Mouse (Mus musculus) urinary bladder, postnatal 4 days (tissue): ENCODE measurements around the gene Cbr3.
"Not testable (repeated sequence)": the region's sequence is repeated elsewhere in the genome, so short reads cannot be mapped to it uniquely, and the experiment has no call there.

Source experiments
- DNase-seq, 2 experiments: peaks; one replicate each; pipeline ENCODE4 v3.0.0; 2021 to 2022; ENCODE audit warnings: low spot score in 2 of 2

Gene Cbr3

DNA sequence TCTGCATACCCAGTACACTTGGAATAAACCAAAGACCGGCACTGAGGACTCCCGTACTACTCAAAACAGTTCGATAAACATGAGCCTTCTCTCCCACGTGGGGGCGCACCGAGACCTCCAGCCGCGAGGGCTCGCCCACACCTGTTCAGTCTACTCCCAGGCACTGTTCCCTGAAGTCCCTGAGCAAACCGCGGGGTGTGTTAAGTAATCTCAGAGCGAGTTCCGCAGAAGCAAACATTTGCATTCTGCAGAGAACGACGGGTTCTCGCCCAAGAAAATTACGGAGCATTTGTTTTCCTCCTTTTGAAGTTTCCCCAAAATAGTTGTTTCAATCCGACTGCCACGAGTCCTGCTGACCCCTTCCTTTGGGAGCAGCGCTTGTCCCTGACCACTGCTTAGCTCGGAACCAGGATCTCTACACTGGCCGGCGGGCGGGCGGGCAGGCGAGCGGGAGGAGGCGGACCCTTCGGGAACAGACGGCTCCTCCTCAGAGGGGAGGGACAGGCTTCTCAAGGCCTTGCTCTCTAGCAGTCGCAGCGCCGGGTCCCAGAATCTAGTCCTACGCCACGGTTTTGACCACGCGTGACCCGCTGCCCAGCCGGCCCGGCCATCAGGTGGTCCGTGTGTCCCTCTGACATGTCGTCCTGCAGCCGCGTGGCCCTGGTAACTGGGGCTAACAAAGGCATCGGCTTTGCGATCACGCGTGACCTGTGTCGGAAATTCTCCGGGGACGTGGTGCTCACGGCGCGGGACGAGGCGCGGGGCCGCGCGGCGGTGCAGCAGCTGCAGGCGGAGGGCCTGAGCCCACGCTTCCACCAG is at the start of gene Cbr3:
TSS of gene Cbr3 (plus strand) at position 527 of the 819 bp plus-strand sequence.
- DNase-seq = peak; percentile 64 to 81

- DNase-seq = no peak
These were observed 39.0 kb upstream of the Cbr3 start for GRCm38 (mm10) chr16:93644006-93644405.

DNA sequence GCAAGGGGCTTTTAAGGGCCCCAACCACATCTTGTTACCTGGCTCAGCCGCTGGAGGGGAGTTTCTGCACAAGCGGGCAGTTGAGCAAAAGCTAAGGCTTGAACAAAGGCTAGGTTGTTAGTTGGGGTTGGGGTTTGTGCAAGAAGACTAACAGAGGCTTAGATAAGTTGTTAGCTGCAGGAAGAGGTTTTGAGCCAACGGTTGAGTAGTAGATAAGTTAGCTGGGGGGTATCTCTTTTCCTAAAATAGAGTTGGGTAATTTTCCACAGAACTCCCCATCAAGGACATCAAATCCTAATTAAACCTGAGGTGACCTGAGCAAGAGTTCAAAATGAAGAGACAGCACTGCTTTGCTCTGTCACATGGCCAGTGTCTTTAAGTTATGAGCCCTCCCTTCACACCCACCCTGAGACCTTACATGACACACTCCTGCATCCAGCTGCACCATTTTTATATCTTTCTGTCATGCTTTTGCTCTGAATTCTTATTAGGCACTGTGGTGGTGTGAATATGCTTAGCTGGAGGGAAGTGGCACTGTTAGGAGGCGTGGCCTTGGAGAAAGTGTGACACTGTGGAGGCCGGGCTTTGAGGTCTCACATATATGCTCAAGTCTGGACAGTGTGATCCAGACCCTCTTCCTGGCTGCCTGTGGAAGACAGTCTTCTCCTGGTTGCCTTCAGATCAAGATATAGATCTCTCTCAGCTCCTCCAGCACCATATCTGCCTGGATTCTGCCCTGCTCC is 34.4 kb upstream of the Cbr3 start:
- DNase-seq = no peak

DNA sequence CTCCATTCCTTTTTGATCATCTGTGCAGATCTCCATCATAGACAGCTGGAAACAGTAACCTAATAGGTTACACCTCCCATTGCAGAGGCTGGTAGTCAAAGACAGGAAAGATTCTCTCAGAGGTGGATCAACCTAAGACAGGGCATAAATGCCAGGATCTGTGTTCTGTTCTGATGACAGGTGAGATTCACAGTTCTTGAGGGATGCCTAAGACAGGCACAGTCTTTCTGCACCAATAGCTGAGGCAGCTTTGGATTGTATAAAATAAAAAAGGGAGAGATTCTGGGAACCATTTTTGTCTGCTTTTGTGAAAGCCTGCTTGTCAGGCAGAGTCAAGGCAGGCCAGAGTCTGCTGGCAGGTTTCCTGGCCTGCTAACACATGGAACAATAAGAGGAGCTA is 15.0 kb upstream of the Cbr3 start:
- DNase-seq = no peak

DNA sequence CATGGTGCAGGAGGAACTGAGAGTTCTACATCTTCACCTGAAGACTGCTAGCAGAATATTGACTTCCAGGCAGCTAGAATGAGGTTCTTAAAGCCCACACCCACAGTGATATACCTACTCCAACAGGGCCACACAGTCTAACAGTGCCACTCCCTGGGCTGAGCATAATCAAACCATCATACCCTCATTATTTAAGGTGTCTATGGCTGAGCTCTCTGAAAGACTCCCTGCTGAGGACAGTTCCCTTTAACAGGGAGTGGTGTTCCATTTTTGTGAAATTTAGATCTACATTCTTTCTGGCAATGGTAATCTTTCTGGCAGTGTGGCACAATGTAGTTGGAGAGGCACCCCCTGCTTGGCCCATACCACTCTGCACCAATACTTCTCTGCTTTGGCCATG is 13.5 kb upstream of the Cbr3 start:
- DNase-seq = no peak

GRCm38 (mm10) chr16:93670466-93670865 is 12.5 kb upstream of the Cbr3 start:
- not testable (repeated sequence) for DNase-seq

DNA sequence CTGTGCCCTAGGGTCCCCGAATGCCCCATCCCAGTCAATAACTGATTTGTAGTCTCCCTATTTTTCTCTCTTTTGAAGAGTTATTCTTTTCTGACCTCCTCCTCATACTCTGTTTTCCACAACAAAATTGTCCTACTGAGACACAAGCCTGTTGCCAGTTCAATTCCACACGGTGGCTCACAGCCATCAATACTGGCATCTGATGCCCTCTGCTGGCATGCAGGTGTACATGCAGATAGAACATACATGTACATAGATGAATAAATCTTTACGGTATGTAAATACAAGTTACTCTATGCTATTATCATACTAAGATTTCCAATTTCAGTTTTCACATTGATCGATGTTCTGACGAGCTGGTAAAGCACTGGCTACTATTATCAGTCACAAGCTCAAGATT is 12.0 kb upstream of the Cbr3 start:
- no peak for DNase-seq

GRCm38 (mm10) chr16:93676376-93676775 is 6.6 kb upstream of the Cbr3 start:
- no peak for DNase-seq

GRCm38 (mm10) chr16:93678206-93678605 is 4.8 kb upstream of the Cbr3 start:
- DNase-seq = no peak

- no peak for DNase-seq
These were observed 3.9 kb upstream of the Cbr3 start for GRCm38 (mm10) chr16:93679165-93679564.

DNA sequence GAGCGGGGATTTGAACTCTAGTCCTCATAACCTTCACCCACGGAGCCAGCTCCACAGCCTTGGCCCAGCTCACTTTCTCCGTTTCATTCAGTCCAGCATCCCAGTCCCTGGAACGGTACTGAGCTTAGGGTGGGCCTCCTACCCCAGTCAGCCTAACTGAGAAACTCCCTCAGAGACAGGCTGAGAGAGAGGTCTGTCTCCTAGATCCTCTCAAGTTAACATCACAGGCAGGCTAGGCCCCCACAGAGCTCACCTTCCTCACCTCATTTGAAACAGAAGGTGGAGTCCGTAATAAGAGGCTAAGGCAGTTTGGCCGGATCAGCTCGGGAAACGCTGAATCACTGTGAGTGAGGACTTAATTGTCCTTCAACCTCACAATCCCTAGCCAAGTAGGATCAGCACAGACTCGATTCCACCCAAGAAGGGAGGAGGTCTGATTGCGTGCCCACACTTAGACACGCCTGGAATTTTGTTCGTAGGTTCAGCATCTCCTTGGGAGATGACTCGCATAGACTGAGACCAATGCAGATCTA is 793 bp upstream of the Cbr3 start:
- no peak for DNase-seq

- peak in 1 of 2 experiments; percentile 29 for DNase-seq
These were observed 657 bp downstream of the Cbr3 start for GRCm38 (mm10) chr16:93683508-93684236.

DNA sequence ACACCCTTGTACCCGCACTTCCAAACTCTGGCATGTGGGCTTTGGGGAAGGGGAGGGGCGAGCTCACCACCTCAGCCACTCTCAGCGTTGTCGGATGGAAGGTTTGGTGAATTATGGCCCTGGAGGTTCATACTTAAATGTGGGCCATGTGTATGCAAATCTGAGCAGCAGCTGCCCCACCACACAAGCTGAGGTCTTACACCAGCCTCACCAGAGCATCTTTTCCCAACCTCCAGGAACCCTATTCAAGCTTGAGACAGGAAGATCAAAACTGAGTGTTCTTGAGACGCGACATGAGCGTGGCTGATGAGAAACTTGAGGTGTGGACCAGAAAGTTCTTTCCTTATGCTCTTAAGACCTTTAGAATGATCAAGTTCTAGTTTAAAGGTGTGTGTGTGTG is 1.4 kb downstream of the Cbr3 start:
- no peak for DNase-seq

- DNase-seq = not testable (repeated sequence)
These were observed 2.8 kb downstream of the Cbr3 start for GRCm38 (mm10) chr16:93685783-93686182.

DNA sequence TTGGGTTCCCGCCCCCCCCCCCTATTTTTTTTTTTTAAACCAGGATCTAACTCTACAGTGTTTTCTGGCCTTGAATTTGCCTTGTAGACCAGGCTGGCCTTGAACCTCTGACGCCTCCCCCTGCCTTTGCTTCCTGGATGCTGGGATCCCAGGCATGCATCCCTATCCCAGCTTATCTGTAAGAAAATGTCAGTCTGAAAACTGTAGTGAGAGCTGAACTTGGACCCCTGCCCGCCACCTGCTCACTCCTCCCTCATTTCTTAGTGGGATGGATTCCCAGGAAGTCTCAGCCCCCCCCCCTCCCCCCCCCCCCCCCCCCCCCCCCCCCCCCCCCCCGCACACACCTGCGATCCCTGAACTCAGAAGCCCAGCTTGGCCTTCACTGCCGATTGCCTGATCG is 3.4 kb downstream of the Cbr3 start:
- DNase-seq = no peak

DNA sequence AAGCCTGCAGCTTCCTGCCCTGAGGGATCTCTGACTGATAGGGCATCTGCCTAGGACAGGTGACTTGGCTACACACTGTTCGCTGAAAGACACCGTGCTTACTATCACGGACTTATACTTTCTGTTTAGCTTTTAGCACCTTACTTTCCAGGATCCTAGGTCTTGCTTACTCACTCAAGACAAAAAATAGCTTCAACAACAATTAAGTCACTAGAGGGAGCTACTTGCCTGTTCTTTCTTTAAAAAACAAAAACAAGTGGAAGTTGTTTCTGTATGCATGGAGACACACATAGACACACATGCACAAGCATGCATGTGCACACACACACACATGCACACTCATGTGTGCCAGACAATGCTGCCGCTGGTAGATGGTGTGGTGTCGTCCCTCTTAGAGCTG is 3.9 kb downstream of the Cbr3 start:
- no peak for DNase-seq

DNA sequence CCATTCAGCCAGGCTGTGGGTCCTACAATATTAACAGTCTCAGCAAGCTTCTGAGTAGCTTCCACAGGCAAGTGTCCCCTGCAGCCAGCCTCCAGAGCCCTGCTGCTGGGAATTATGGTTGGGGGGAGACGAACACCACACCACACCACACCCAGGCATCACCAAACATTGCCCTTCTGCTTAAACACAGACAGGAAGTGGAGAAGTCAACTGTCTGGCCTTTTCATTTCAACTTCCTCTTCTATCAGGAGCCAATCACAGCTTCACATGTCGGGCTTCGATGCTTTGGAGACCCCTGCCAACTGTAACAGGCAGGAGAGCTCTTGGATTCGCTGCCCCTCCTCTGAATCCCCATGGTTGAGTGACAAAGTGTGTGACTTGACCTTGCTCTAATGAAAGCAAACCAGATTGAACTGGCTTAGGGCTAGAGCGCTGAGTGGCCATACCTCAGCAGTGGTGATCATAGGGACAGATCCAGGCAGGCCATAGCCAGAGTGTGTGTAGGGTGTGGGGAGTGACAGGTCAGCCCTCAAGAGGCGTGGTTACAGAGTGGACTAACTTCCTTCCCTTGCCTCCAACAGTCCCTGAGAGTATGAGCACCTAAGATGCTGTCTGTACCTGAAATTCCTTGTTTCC is 8.3 kb downstream of the Cbr3 start:
- DNase-seq = no peak

DNA sequence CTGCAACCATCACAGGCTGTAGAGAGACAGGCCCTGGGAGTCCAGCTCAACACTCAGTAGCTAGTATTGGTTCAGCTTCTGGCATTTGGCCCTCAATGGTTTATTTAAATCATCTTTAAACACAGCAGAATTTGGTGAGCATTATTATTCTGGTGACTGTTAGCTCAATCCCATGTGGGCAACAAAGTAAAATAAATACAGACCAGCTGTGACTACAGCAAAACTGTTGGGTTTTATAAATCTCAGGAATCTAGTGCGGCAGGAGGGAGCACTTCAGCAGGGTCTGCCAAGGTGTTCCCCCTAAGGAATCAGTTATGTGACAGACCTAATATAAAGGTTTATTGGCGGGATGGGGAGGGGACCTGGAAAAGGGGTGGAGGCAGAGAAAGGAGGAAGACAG is 9.7 kb downstream of the Cbr3 start:
- no peak for DNase-seq

- DNase-seq = no peak
These were observed 24.1 kb downstream of the Cbr3 start for GRCm38 (mm10) chr16:93707116-93707515.

- DNase-seq = no peak
These were observed 26.2 kb downstream of the Cbr3 start for GRCm38 (mm10) chr16:93709217-93709616.

DNA sequence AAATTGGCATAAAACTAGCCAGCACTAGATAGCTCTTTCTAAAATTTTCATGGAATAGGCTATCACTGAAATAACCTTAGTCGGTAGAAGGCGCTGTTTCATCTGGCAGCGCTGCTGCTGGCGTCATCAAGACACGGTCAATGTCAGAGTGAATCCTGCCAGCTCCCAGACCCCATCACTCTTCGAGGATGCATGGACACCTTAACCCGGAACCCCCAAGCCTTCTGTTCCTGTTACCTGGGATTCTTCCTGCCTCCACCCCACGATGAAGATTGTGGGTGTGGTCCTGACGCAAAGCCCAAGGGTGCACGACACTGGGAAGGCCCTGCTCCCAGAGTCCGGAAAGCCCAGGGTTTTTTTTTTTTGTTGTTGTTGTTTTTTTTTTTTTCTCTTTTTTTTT is 27.9 kb downstream of the Cbr3 start:
- DNase-seq = peak in 1 of 2 experiments; percentile 57
